Mouse (Mus musculus): ENCODE data around the gene Aff1. TPM values are rescaled to one million over a fixed set of nuclear protein-coding genes. Genes with fewer than 3 reads are reported as not detected.

Gene Aff1
- polyA plus RNA-seq, 1 experiment, result 19.2 TPM

- Histone ChIP-seq H3K4me1 (ENCODE audit: control insufficient read depth, insufficient read depth, low read length) (peaks cover 4% of the 10 kb centered on the region; the same call in 1 of the 2 replicates), H3K4me3 (replicated peaks; ENCODE audit: extremely low read depth, low read depth, low read length) (no peak overlapping the region)
- DNase-seq, result no peak
- TF ChIP-seq CTCF (IDR thresholded peaks at IDR 0.05; ENCODE audit: insufficient read depth, low read length) (no peak), POLR2A (IDR thresholded peaks at IDR 0.05; ENCODE audit: borderline replicate concordance, extremely low read depth, low read depth, low read length) (no peak)
- WGBS, result 66% methylated on average over 6 of the region's 6 CpGs
Observed at GRCm38 (mm10) chr5:103720967-103721366, 28.8 kb downstream of the Aff1 start.

DNA sequence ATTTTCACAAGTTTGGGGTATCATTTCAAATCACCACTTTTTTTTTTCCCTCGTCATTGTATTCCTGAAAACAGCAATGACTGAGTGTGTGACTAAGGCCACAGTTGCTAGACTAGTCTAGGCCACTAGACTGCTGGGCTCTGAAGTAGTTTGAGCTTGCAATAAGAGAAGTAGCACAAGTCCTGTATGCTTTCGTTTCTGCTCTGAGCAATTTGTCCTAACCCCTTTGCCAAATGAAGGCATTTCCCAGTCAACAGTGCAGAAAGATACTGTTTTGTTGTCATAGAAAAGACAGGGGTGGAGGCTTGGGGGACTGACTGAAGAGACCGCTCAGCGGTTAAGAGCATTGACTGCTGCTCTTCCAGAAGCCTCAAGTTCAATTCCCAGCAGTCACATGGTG is 29.3 kb downstream of the Aff1 start:
- no peak for DNase-seq
- Histone ChIP-seq H3K4me1 (ENCODE audit: control insufficient read depth, insufficient read depth, low read length) (peaks cover 4% of the 10 kb centered on the region; the same call in 1 of the 2 replicates), H3K4me3 (replicated peaks; ENCODE audit: extremely low read depth, low read depth, low read length) (no peak overlapping the region)
- TF ChIP-seq CTCF (IDR thresholded peaks at IDR 0.05; ENCODE audit: insufficient read depth, low read length) (no peak), POLR2A (IDR thresholded peaks at IDR 0.05; ENCODE audit: borderline replicate concordance, extremely low read depth, low read depth, low read length) (no peak)
- WGBS, result 64% methylated on average over 4 of the region's 4 CpGs

- DNase-seq, result no peak
- TF ChIP-seq POLR2A (IDR thresholded peaks at IDR 0.05; ENCODE audit: borderline replicate concordance, extremely low read depth, low read depth, low read length) (no peak), CTCF (IDR thresholded peaks at IDR 0.05; ENCODE audit: insufficient read depth, low read length) (no peak)
- H3K4me1 ChIP-seq (ENCODE audit: control insufficient read depth, insufficient read depth, low read length), result peaks cover 4% of the 10 kb centered on the region; the same call in 1 of the 2 replicates
- no peak overlapping the region for H3K4me3 ChIP-seq (replicated peaks; ENCODE audit: extremely low read depth, low read depth, low read length)
- 58% methylated on average over 4 of the region's 4 CpGs for WGBS
Observed at GRCm38 (mm10) chr5:103722721-103723120, 30.5 kb downstream of the Aff1 start.

DNA sequence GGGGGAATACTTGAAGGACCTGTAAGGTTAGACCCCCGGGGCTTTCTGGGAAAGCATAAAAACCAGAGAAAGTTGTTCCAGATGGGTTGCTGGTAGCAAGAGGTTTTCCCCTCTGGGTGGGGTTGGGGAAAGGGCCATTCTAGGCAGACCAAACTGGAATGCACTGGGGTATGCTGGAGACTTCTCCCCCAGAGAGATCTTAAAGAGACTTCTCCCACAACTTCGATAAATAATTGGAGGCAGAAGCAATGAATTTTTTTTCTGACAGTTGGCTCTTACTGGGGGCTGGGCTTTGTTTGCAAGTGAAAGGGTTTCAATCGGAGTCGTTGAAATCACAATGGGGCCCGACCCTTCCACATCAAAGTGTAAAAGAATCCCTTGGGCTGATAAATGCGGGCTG is 32.2 kb downstream of the Aff1 start:
- WGBS, result 27% methylated on average over 6 of the region's 6 CpGs
- no peak for DNase-seq
- peaks cover 4% of the 10 kb centered on the region; the same call in 1 of the 2 replicates for H3K4me1 ChIP-seq (ENCODE audit: control insufficient read depth, insufficient read depth, low read length)
- no peak overlapping the region for H3K4me3 ChIP-seq (replicated peaks; ENCODE audit: extremely low read depth, low read depth, low read length)
- no peak for TF ChIP-seq POLR2A (IDR thresholded peaks at IDR 0.05; ENCODE audit: borderline replicate concordance, extremely low read depth, low read depth, low read length)
- no peak for TF ChIP-seq CTCF (IDR thresholded peaks at IDR 0.05; ENCODE audit: insufficient read depth, low read length)

DNA sequence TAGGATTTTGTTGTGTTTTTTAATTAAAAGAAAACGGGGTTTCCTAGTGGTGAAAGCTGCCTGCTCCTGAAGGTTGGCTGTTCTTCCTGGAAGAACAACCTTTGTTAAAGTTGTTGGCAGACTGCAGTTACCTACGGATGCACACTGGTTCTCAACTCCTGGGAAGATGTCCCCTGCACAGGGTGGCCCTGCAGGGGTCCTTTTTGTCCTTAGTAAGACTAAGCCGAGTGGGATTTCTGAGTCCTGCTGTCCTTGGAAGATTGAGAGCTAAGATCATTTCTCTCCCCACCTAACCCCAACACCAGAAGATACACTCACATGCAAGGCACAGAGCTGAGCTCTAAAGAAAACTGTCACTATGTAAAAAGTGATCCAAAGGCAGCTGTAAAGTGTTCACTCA is 32.6 kb downstream of the Aff1 start:
- H3K4me1 ChIP-seq (ENCODE audit: control insufficient read depth, insufficient read depth, low read length), result peaks cover 4% of the 10 kb centered on the region; the same call in 1 of the 2 replicates
- H3K4me3 ChIP-seq (replicated peaks; ENCODE audit: extremely low read depth, low read depth, low read length), result no peak overlapping the region
- WGBS, result 59% methylated on average over 3 of the region's 3 CpGs

GRCm38 (mm10) chr5:103725268-103726149 is 33.3 kb downstream of the Aff1 start:
- peaks cover 4% of the 10 kb centered on the region; the same call in 1 of the 2 replicates for H3K4me1 ChIP-seq (ENCODE audit: control insufficient read depth, insufficient read depth, low read length)
- WGBS, result 66% methylated on average over 9 of the region's 9 CpGs
- TF ChIP-seq POLR2A (IDR thresholded peaks at IDR 0.05; ENCODE audit: borderline replicate concordance, extremely low read depth, low read depth, low read length) (no peak), CTCF (IDR thresholded peaks at IDR 0.05; ENCODE audit: insufficient read depth, low read length) (no peak)
- H3K4me3 ChIP-seq (replicated peaks; ENCODE audit: extremely low read depth, low read depth, low read length), result no peak overlapping the region
- no peak for DNase-seq

More for the DNA sequence above, 32.6 kb downstream of the Aff1 start:
- DNase-seq, result no peak
- TF ChIP-seq CTCF (IDR thresholded peaks at IDR 0.05; ENCODE audit: insufficient read depth, low read length) (no peak), POLR2A (IDR thresholded peaks at IDR 0.05; ENCODE audit: borderline replicate concordance, extremely low read depth, low read depth, low read length) (no peak)

GRCm38 (mm10) chr5:103726281-103726938 is 34.2 kb downstream of the Aff1 start:
- H3K4me3 ChIP-seq (replicated peaks; ENCODE audit: extremely low read depth, low read depth, low read length), result no peak overlapping the region

DNA sequence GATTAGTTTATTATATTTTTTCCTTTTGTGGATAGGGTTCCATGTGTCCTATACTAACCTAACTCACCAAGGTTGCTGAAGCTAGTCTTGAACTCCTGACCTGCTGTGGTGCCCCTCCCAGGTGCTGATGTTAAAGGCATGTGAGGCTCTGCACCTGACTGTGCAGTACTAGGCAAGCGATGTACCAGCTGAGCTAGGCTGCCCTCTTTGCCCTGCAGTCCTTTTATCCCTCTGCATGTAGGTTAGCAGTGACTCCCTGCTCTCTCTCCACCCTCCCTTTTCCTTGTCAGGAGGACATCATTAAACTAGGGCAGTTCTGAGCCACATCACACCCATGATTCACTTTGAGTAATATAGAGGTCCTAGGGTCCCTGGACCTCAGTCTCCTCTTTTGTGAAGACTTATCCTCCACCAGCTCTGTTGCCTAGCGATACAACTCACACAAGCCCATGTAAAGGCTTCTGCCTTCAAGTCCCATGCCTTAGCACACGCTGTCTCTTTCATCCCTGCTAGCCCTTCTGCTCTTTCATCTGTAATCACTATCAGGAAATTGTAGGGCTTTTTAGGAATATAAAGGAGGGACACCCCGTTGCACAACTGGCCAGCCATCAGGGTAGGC is 35.7 kb downstream of the Aff1 start:
- no peak overlapping the region for H3K4me3 ChIP-seq (replicated peaks; ENCODE audit: extremely low read depth, low read depth, low read length)
- H3K4me1 ChIP-seq (ENCODE audit: control insufficient read depth, insufficient read depth, low read length), result peaks cover 2% of the 10 kb centered on the region; the same call in 1 of the 2 replicates
- DNase-seq, result no peak
- no peak for TF ChIP-seq POLR2A (IDR thresholded peaks at IDR 0.05; ENCODE audit: borderline replicate concordance, extremely low read depth, low read depth, low read length)
- WGBS, result 92% methylated on average over 4 of the region's 4 CpGs

More at GRCm38 (mm10) chr5:103726281-103726938, 34.2 kb downstream of the Aff1 start:
- DNase-seq, result no peak
- 54% methylated on average over 8 of the region's 8 CpGs for WGBS
- TF ChIP-seq CTCF (IDR thresholded peaks at IDR 0.05; ENCODE audit: insufficient read depth, low read length) (no peak), POLR2A (IDR thresholded peaks at IDR 0.05; ENCODE audit: borderline replicate concordance, extremely low read depth, low read depth, low read length) (no peak)
- H3K4me1 ChIP-seq (ENCODE audit: control insufficient read depth, insufficient read depth, low read length), result peaks cover 4% of the 10 kb centered on the region; the same call in 1 of the 2 replicates

- Histone ChIP-seq H3K4me1 (ENCODE audit: control insufficient read depth, insufficient read depth, low read length) (peaks cover 2% of the 10 kb centered on the region; the same call in 1 of the 2 replicates), H3K4me3 (replicated peaks; ENCODE audit: extremely low read depth, low read depth, low read length) (no peak overlapping the region)
- DNase-seq, result no peak
- 75% methylated on average over 1 of the region's 1 CpGs for WGBS
- TF ChIP-seq CTCF (IDR thresholded peaks at IDR 0.05; ENCODE audit: insufficient read depth, low read length) (no peak), POLR2A (IDR thresholded peaks at IDR 0.05; ENCODE audit: borderline replicate concordance, extremely low read depth, low read depth, low read length) (no peak)
Observed at GRCm38 (mm10) chr5:103729225-103729624, 37.1 kb downstream of the Aff1 start.

Data from lung, adult 2 months (tissue).